Mouse (Mus musculus): ENCODE measurements around the gene Rorc. TPM values are rescaled to one million over a fixed set of nuclear protein-coding genes. Genes with fewer than 3 reads are reported as not detected.

Rorc gene
- polyA plus RNA-seq, 1 experiment from 2014 or later, result 5.4 TPM

- 37% methylated on average over 9 of the region's 9 CpGs for WGBS (ENCODE audit: insufficient replicate concordance)
- H3K9me3 ChIP-seq (ENCODE audit: low read length), result no peaks in the 10 kb centered on the region
- no peak for DNase-seq
Measured at GRCm38 (mm10) chr3:94379831-94380510, 7.4 kb downstream of the Rorc start.

GRCm38 (mm10) chr3:94382308-94382707 is 9.7 kb downstream of the Rorc start:
- H3K27ac ChIP-seq (ENCODE audit: low read depth), result no peak overlapping the region
- no peak overlapping the region for H3K4me2 ChIP-seq (ENCODE audit: low read depth, low read length)
- 41% methylated on average over 5 of the region's 5 CpGs for WGBS (ENCODE audit: insufficient replicate concordance)
- TF ChIP-seq EP300 (IDR thresholded peaks at IDR 0.05; ENCODE audit: low read depth) (no peak), CTCF (IDR thresholded peaks at IDR 0.05; ENCODE audit: low read depth) (no peak)
- DNase-seq, result no peak
- no peak for ATAC-seq
- no peaks in the 10 kb centered on the region; the same call in 1 of the 2 replicates for H3K36me3 ChIP-seq (replicated peaks; ENCODE audit: insufficient read depth, low read length)
- H3K9me3 ChIP-seq (ENCODE audit: low read length), result no peaks in the 10 kb centered on the region
- H3K9ac ChIP-seq (replicated peaks), result no peak overlapping the region
- H3K4me1 ChIP-seq (ENCODE audit: insufficient read depth), result no peaks in the 10 kb centered on the region
- H3K4me3 ChIP-seq (ENCODE audit: low read depth, low read length), result no peak overlapping the region
- no peaks in the 10 kb centered on the region for H3K27me3 ChIP-seq (ENCODE audit: insufficient read depth, low read length)

More at GRCm38 (mm10) chr3:94379831-94380510, 7.4 kb downstream of the Rorc start:
- no peak for TF ChIP-seq CTCF (IDR thresholded peaks at IDR 0.05; ENCODE audit: low read depth)
- no peak for TF ChIP-seq EP300 (IDR thresholded peaks at IDR 0.05; ENCODE audit: low read depth)
- H3K27ac ChIP-seq (ENCODE audit: low read depth), result no peak overlapping the region
- H3K4me3 ChIP-seq (ENCODE audit: low read depth, low read length), result no peak overlapping the region
- H3K9ac ChIP-seq (replicated peaks), result no peak overlapping the region
- H3K36me3 ChIP-seq (replicated peaks; ENCODE audit: insufficient read depth, low read length), result no peaks in the 10 kb centered on the region; the same call in 1 of the 2 replicates
- H3K27me3 ChIP-seq (ENCODE audit: insufficient read depth, low read length), result no peaks in the 10 kb centered on the region
- no peaks in the 10 kb centered on the region for H3K4me1 ChIP-seq (ENCODE audit: insufficient read depth)
- no peak overlapping the region for H3K4me2 ChIP-seq (ENCODE audit: low read depth, low read length)
- no peak for ATAC-seq

- Histone ChIP-seq H3K9me3 (ENCODE audit: low read length) (no peaks in the 10 kb centered on the region), H3K4me2 (ENCODE audit: low read depth, low read length) (no peak overlapping the region), H3K4me3 (ENCODE audit: low read depth, low read length) (no peak overlapping the region), H3K27me3 (ENCODE audit: insufficient read depth, low read length) (no peaks in the 10 kb centered on the region), H3K27ac (ENCODE audit: low read depth) (no peak overlapping the region), H3K36me3 (replicated peaks; ENCODE audit: insufficient read depth, low read length) (no peaks in the 10 kb centered on the region; the same call in 1 of the 2 replicates), H3K9ac (replicated peaks) (no peak overlapping the region), H3K4me1 (ENCODE audit: insufficient read depth) (no peaks in the 10 kb centered on the region)
- DNase-seq (no peak), ATAC-seq (no peak)
- TF ChIP-seq CTCF (IDR thresholded peaks at IDR 0.05; ENCODE audit: low read depth) (no peak), EP300 (IDR thresholded peaks at IDR 0.05; ENCODE audit: low read depth) (no peak)
- WGBS (ENCODE audit: insufficient replicate concordance), result 66% methylated on average over 3 of the region's 3 CpGs
Measured at GRCm38 (mm10) chr3:94383476-94383875, 10.9 kb downstream of the Rorc start.

- H3K27me3 ChIP-seq (ENCODE audit: insufficient read depth, low read length), result no peaks in the 10 kb centered on the region
- H3K4me3 ChIP-seq (ENCODE audit: low read depth, low read length), result no peak overlapping the region
- WGBS (ENCODE audit: insufficient replicate concordance), result 45% methylated on average over 4 of the region's 4 CpGs
- H3K36me3 ChIP-seq (replicated peaks; ENCODE audit: insufficient read depth, low read length), result no peaks in the 10 kb centered on the region
- no peak overlapping the region for H3K4me2 ChIP-seq (ENCODE audit: low read depth, low read length)
- H3K4me1 ChIP-seq (ENCODE audit: insufficient read depth), result no peaks in the 10 kb centered on the region
- no peak overlapping the region for H3K9ac ChIP-seq (replicated peaks)
- DNase-seq (no peak), ATAC-seq (no peak)
- no peaks in the 10 kb centered on the region for H3K9me3 ChIP-seq (ENCODE audit: low read length)
- no peak for TF ChIP-seq EP300 (IDR thresholded peaks at IDR 0.05; ENCODE audit: low read depth)
- TF ChIP-seq CTCF (IDR thresholded peaks at IDR 0.05; ENCODE audit: low read depth), result no peak
- no peak overlapping the region for H3K27ac ChIP-seq (ENCODE audit: low read depth)
Measured at GRCm38 (mm10) chr3:94386671-94387070, 14.1 kb downstream of the Rorc start.

GRCm38 (mm10) chr3:94387391-94387790 is 14.8 kb downstream of the Rorc start:
- ATAC-seq (no peak), DNase-seq (no peak)
- Histone ChIP-seq H3K27me3 (ENCODE audit: insufficient read depth, low read length) (no peaks in the 10 kb centered on the region), H3K4me2 (ENCODE audit: low read depth, low read length) (no peak overlapping the region), H3K4me3 (ENCODE audit: low read depth, low read length) (no peak overlapping the region), H3K27ac (ENCODE audit: low read depth) (no peak overlapping the region), H3K36me3 (replicated peaks; ENCODE audit: insufficient read depth, low read length) (no peaks in the 10 kb centered on the region), H3K9me3 (ENCODE audit: low read length) (no peaks in the 10 kb centered on the region), H3K9ac (replicated peaks) (no peak overlapping the region), H3K4me1 (ENCODE audit: insufficient read depth) (no peaks in the 10 kb centered on the region)
- TF ChIP-seq EP300 (IDR thresholded peaks at IDR 0.05; ENCODE audit: low read depth), result no peak
- TF ChIP-seq CTCF (IDR thresholded peaks at IDR 0.05; ENCODE audit: low read depth), result no peak
- 74% methylated on average over 10 of the region's 10 CpGs for WGBS (ENCODE audit: insufficient replicate concordance)

GRCm38 (mm10) chr3:94388047-94388446 is 15.5 kb downstream of the Rorc start:
- H3K4me1 ChIP-seq (ENCODE audit: insufficient read depth), result no peaks in the 10 kb centered on the region
- TF ChIP-seq EP300 (IDR thresholded peaks at IDR 0.05; ENCODE audit: low read depth) (no peak), CTCF (IDR thresholded peaks at IDR 0.05; ENCODE audit: low read depth) (no peak)
- no peaks in the 10 kb centered on the region for H3K36me3 ChIP-seq (replicated peaks; ENCODE audit: insufficient read depth, low read length)
- ATAC-seq, result no peak
- 50% methylated on average over 5 of the region's 5 CpGs for WGBS (ENCODE audit: insufficient replicate concordance)
- H3K27me3 ChIP-seq (ENCODE audit: insufficient read depth, low read length), result no peaks in the 10 kb centered on the region
- H3K27ac ChIP-seq (ENCODE audit: low read depth), result no peak overlapping the region
- no peak overlapping the region for H3K4me3 ChIP-seq (ENCODE audit: low read depth, low read length)
- DNase-seq, result no peak
- no peak overlapping the region for H3K4me2 ChIP-seq (ENCODE audit: low read depth, low read length)
- H3K9me3 ChIP-seq (ENCODE audit: low read length), result no peaks in the 10 kb centered on the region
- H3K9ac ChIP-seq (replicated peaks), result no peak overlapping the region

Measured in liver, postnatal 0 days (tissue).